Mouse (Mus musculus) naive thymus-derived CD4-positive, alpha-beta T cell, adult 2 months (primary cell): Measurements from ENCODE around the gene H2-T22.
"Not testable (repeated sequence)": the region's sequence is repeated elsewhere in the genome, so short reads cannot be mapped to it uniquely, and the experiment has no call there.

Source experiments
- DNase-seq: peaks from one replicate; pipeline ENCODE4 v3.0.0-alpha.2; 2011; ENCODE audit warnings: low read depth

Gene H2-T22

DNA sequence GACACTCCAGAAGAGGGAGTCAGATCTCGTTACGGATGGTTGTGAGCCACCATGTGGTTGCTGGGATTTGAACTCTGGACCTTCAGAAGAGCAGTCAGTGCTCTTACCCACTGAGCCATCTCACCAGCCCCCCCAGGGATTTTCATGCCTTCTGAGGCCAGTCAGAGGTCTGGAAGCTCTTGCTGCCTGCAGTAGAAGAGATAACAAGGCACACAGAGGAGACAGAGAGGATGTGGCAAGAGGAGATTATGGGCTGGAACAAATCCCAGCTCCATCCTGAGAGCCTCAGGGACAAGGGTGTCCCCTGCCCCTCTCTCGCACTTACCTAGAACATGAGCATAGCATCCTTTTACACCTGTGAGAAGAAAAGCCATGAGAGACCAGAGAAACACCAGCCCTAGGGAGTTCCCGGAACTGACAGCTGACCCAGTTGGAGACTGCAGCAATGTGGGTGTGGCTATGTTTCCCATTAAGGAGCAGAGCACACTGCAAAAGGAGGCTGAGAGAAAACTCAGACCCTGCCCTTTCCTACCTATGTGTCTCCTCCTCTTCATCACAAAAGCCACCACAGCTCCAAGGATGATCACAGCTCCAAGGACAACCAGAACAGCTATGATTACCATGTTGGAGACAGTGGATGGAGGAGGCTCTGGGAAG lies 12.4 kb downstream of the H2-T22 start:
- not testable (repeated sequence) for DNase-seq

DNA sequence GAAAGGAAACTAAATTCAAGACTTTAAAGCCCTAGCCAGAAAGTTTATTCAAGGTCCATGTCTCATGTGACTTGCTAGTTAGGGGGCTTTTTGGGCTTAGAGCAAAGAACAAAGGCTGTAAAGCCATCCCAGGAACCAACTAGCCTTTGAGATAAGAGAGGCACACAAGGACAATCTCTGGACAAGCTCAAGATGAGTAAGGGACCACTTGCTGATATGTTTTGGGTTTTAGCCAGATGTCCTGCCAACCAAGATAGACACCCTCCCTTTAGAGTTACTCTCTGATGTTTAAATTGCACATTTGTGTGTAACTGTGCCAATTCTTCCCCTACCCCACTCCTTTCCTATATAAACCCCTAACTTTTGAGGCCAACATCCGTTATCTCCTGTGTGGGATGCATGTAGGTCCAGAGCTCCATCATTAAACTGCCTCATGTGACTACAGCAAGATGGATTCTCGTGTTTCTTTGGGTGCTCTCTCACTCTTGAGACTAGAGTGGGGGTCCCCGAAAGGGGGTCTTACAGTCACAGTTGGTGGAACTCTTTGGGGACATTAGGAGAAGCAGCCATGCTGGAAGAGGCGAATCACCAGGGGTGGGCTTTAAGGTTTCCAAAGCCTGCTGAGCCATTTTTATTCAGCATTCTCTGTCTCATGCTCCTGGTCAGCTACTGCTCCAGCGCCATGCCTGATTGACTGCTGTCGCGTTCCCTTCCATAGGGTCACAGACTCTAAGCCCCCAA lies 13.5 kb downstream of the H2-T22 start:
- DNase-seq: no peak

DNA sequence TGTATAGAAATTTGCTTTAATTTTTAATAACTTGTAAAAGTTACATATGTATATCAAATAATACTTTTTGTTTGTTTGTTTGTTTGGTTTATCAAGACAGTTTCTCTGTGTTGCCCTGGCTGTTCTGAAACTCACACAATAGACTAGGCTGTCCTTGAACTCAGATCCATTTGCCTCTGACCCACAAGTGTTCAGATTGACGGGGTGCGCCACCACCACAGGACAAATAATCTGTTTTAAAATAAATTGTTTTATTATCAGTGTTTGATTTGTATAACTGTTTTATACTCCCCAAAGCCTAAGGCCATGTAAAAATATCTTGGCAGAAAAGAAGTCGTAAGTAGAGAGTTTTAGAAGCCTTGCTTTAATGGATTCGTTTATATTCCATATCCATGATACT lies 14.9 kb downstream of the H2-T22 start:
- no peak for DNase-seq

DNA sequence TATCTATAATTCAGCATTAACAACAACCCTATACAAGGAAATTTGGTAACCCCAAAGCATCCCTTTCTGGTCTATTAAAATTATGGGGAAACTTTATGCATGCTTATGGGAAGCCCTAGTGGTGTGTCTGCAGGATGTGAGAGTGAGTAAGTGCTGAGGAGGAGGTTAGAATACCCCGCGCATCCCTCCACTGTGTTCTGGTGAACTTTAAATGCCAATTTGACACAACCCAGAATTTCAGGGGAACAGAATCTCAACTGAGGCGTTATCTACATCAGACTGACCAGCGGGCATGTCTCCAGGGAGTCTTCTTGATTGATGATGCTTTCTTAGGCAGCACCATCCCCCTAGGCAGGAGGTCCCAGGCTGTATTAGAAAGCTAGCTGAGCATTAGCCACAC lies 16.6 kb downstream of the H2-T22 start:
- no peak for DNase-seq

DNA sequence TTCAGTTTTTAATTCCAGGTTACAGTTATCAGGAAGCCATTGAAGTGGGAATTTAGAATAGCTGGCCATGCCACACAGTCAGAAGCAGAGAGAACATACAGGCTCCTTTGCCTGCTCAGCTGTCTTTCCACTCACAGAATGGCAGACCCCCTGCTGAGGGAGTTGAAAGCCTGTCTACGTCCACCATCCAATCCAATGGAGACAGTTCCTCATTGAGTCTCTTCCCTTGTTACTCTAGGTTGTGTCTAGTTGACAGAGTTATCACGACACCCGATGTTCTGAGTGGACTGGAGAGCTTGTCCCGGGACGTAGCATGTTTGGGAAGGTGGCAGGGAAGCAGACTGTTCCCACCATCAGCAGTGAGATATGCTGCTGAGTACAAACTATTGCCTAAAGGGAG lies 17.4 kb downstream of the H2-T22 start:
- DNase-seq: no peak

GRCm38 (mm10) chr17:36023710-36024654 lies 18.6 kb downstream of the H2-T22 start:
- peak; percentile 63 for DNase-seq

- DNase-seq: no peak
Observed at GRCm38 (mm10) chr17:36022922-36023321, 19.6 kb downstream of the H2-T22 start.

DNA sequence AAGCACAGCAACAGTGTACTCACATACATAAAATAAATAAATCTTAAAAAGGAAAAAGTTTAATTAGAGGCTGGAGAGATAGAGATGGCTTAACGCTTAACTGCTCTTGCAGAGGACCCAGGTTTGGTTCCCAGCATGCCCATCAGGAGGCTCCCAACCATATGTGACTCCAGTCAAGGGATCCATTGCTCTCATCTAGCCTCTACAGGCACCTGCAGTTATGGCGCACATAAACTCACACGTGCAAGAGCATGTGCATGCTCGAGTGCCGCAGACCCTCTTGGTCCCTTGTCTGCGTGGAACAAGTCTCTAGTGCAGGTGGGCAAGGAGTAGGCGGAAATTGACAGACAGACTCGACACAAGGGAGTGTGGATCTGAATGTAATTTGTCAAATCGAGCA lies 20.4 kb downstream of the H2-T22 start:
- no peak for DNase-seq

DNA sequence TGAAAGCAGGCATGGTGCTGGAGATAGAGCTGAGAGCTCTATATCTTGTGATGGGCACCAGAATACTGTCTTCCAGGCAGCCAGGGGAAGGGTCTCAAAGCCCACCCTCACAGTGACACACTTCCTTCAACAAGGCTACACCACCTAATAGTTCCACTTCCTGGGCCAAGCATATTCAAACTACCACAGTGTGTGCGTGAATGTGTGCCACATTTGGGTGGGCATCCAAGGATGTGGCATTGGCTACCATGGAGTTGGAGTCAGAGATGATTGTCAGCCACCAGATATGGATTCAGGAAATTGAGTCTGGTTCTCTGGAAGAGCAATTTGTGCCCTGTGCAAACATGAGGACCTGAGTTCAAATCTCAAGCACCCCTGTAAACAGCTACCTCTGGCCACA lies 21.2 kb downstream of the H2-T22 start:
- no peak for DNase-seq

DNA sequence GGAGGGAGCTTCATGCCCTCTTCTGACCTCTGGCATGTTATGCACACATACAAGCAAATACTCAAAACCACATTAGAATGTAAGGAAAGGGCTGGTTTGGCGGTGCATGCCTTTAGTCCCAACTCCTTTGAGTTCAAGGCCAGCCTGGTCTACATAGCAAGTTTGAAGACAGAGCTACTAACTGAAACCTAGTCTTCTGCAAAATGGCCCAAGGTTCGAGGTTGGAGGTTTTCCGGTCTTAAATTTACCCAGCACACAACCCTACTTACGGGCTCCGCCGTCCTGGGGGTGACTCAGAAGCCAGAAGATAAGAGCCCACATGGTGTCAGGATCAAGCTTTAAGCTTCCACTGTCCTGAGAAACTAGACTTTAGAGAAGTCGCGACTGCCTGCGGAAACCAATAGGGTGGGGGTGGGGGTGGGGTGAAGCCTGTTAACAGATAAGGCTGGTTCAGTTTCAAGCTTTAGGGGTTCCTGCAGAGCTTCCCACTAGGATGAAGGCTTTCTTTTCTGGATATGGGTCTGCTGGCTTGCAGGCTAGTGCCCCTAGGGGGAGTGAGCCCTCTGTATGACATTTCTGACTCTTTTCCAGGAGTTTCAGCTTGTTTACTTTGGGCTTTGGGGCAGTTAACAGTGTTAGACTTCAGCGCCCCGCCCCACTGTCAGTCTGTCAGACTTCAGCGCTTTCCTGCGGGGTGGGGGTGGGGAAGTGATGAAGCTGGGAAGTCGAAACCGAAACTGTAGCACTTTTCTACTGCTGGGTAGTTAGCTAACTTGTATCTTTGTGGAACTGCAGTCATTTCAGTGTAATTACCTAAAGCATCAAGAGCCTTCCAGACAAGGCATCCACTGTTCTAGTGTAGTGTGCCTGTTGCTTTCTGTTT lies 22.1 kb downstream of the H2-T22 start, which contains the start of gene H2-T24:
H2-T24 (minus strand) TSS at position 370 of the 883 bp plus-strand sequence.
- DNase-seq: peak; percentile 92

DNA sequence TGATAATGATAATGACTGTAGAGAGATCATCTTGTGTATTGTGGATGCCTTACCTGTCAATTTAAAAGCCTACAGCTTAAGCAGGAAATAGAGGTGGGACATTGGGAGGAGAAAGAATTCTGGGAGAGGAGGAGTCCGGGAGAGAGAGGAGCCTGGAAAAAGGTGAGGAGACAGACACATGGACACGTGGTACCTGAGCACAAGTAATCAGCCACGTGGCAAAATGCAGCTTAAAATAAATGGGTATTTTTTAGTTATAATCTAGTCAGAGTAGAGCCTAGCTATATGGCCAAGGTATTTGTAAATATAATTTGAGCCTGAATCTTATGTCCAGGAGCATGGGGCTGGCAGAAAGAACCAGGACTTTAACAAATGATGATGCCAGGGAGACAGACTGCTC lies 23.0 kb downstream of the H2-T22 start:
- no peak for DNase-seq

DNA sequence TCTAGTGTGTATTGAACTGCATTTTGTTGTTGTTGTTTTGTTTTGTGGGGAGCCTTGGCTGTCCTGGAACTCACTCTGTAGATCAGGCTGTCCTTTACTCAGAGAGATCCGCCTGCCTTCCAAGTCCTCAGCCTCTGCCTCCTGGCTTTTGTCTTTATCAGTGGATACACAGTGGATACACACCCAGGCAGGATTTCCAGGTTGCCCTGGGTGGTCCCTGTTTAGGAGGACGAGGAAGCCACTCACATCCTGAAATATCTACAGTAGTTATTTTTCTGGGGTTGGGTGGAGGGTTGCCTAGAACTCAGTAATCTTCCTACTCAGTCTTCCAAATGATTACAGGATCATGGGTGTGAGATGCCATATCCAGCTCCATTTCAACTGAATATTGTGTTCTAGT lies 23.6 kb downstream of the H2-T22 start:
- no peak for DNase-seq

- DNase-seq: no peak
Observed at GRCm38 (mm10) chr17:36017046-36017445, 25.5 kb downstream of the H2-T22 start.

GRCm38 (mm10) chr17:36014977-36015376 lies 27.6 kb downstream of the H2-T22 start:
- DNase-seq: no peak

DNA sequence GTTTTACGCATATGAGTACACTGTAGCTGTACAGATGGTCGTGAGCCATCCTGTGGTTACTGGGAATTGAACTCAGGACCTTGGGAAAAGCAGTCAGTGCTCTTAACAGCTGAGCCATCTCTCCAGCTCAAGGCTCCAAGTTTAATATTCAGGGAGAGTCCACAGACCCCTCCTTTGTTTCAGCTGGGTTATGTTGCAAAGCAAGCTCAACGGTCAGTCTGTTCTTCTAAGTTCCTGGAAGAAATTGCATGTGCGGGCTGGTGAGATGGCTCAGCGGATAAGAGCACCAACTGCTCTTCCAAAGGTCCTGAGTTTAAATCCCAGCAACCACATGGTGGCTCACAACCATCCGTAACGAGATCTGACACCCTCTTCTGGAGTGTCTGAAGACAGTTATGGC lies 38.1 kb downstream of the H2-T22 start:
- not testable (repeated sequence) for DNase-seq

GRCm38 (mm10) chr17:36003331-36003730 lies 39.2 kb downstream of the H2-T22 start:
- no peak for DNase-seq

DNA sequence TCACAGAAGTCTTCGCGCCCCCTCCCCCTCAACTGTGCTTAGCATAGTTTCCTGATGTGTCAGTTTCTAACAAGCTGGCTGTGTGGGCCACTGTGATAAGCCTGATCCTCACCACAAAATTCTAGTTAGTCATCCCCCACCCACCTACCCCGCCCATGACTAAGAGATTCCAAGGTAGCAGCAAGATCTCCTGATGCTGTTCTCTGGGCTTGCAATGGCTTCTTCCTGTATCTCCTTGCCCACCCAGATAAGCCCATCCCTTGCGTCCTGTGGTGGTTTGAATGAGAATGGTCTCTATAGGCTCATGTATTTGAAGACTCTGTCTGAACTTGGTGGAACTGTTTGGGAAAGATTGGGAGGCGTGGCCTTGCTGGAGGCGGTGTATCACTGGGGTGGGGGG lies 40.6 kb downstream of the H2-T22 start:
- DNase-seq: peak; percentile 61

- DNase-seq: peak; percentile 74
Observed at GRCm38 (mm10) chr17:36001121-36001897, 41.2 kb downstream of the H2-T22 start.

DNA sequence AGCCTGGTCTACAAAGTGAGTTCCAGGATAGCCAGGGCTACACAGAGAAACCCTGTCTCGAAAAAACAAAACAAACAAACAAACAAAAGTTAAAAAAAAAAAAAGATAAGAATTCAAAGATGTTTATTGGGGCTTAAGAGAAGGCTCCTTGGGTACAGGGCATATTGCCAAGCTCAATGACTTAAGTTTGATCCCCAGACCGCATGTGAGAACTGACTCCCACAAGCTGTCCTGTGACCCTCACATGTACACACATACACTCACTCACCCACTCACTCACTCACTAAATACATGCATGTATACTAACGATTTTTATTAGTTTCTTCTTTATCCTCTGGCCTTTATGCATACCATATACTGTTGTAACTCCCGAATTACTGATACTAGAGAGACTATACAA lies 42.2 kb downstream of the H2-T22 start:
- peak; percentile 25 for DNase-seq

GRCm38 (mm10) chr17:35999356-35999755 lies 43.2 kb downstream of the H2-T22 start:
- peak; percentile 94 for DNase-seq
